Comparison of ENCODE assay signal across 11 mouse cellular contexts in the genomic region with DNA sequence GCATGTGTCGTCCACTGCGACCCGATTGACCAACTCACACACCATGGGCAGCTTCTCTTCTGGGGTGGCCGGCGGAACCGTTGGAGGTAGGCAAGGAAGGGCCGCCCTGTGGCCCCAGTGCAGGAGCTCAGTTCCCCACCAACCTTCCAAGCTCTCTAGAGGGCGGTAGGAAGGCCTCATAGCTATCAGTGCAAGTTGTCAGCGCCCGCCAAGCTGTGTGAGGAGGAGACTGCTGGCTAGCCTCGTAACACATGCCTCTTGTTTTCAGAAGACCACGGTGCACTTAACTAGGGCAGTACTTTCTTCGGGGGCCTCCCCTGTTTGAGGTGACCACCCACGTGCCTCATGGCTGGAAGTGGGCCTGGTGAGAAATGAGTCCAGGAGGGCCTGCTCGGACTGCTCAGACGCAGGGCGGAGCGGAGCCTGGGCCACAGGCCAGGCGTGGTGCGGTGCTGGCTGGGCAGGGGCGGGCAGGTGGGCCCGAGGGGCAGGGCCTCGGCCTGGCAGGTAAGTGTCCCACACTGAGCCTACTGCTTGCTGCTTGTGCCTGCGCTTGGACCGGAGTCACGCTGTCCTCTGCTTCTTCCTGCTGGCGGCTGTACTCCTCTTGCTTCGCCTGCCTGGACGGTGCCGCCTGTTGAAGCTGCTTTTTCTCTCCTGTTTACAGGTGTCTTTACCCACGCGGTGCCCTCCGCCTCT. TPM values are rescaled to one million over a fixed set of nuclear protein-coding genes. Genes with fewer than 3 reads are reported as not detected.
A peak's percentile ranks its signal among the peaks of the same experiment; 100 is the strongest.
DNase-seq lines count a peak whose midpoint lies in the region; ATAC-seq and TF ChIP-seq lines count a peak whose summit lies in the region.
"Had no signal": no experiment of that assay in that cellular context is flagged by ENCODE, and none has a peak within 500 bp of the region (broad histone marks: within the 10 kb centered on the region; RNA-seq: fewer than 3 reads in every experiment).

No protein-coding gene starts in this region.

- H3K9ac ChIP-seq in forebrain, embryonic 16.5 days (replicated peaks; ENCODE audit: low read depth, low read length): no peak overlapping the region
- H3K9ac ChIP-seq: hindbrain, embryonic 13.5 days had no signal

- WGBS in forebrain, embryonic 10.5 days: 86% methylated on average over 33 of the region's 33 CpGs
- 81% methylated on average over 31 of the region's 33 CpGs for WGBS in forebrain, embryonic 16.5 days
- WGBS in embryonic facial prominence, embryonic 10.5 days: 85% methylated on average over 33 of the region's 33 CpGs

- no peak for DNase-seq in forebrain, embryonic 10.5 days (ENCODE audit: extremely low spot score, low spot score)
- DNase-seq in layer of hippocampus, adult 2 months (ENCODE audit: low spot score in 2 of 2): no peak
- no peak for DNase-seq in layer of hippocampus, adult 9-11 months
- DNase-seq in 3134 (ENCODE audit: extremely low read depth, insufficient read length, low spot score): peak; percentile 35
- DNase-seq in embryonic facial prominence, embryonic 10.5 days (ENCODE audit: low spot score): no peak
- no peak for DNase-seq in Muller cell, postnatal 12 days (ENCODE audit: inconsistent ontology term)
- no peak for DNase-seq in kidney, postnatal 25 days
- DNase-seq: lung, postnatal 14 days had no signal

- no peaks in the 10 kb centered on the region for H3K27me3 ChIP-seq in forebrain, embryonic 10.5 days (ENCODE audit: poor library complexity, severe bottlenecking)
- H3K27me3 ChIP-seq in forebrain, embryonic 16.5 days (replicated peaks; ENCODE audit: control insufficient read depth, insufficient read depth, low read length): no peaks in the 10 kb centered on the region
- no peaks in the 10 kb centered on the region for H3K27me3 ChIP-seq in embryonic facial prominence, embryonic 10.5 days (replicated peaks; ENCODE audit: low read depth, poor library complexity, severe bottlenecking)
- H3K27me3 ChIP-seq: hindbrain, embryonic 13.5 days had no signal

- peaks cover 99% of the 10 kb centered on the region for H3K36me3 ChIP-seq in forebrain, embryonic 10.5 days (replicated peaks)
- peaks cover 46% of the 10 kb centered on the region for H3K36me3 ChIP-seq in forebrain, embryonic 16.5 days (ENCODE audit: control insufficient read depth, insufficient read depth)
- H3K36me3 ChIP-seq in embryonic facial prominence, embryonic 10.5 days (replicated peaks): peaks cover 100% of the 10 kb centered on the region

- no peaks in the 10 kb centered on the region for H3K9me3 ChIP-seq in forebrain, embryonic 10.5 days
- H3K9me3 ChIP-seq in forebrain, embryonic 16.5 days (ENCODE audit: control insufficient read depth, low read length): no peaks in the 10 kb centered on the region
- no peaks in the 10 kb centered on the region for H3K9me3 ChIP-seq in embryonic facial prominence, embryonic 10.5 days
- H3K9me3 ChIP-seq: hindbrain, embryonic 13.5 days had no signal

- H3K4me3 ChIP-seq in forebrain, embryonic 10.5 days: 0 out of 2 replicates have a peak overlapping the region, but pooled peaks have one; percentile 14
- H3K4me3 ChIP-seq in forebrain, embryonic 16.5 days (replicated peaks; ENCODE audit: low read length): no peak overlapping the region
- no peak overlapping the region for H3K4me3 ChIP-seq in layer of hippocampus, adult 2 months
- peak overlapping the region; percentile 8; the same call in 1 of the 2 replicates for H3K4me3 ChIP-seq in embryonic facial prominence, embryonic 10.5 days
- H3K4me3 ChIP-seq: hindbrain, embryonic 13.5 days had no signal

- 0 out of 2 replicates have a peak, but pooled peaks have one; percentile 4 for TF ChIP-seq CTCF in layer of hippocampus, adult 2 months (conservative IDR thresholded peaks at IDR 0.05)

- no peak for ATAC-seq in forebrain, embryonic 16.5 days

- H3K4me1 ChIP-seq in forebrain, embryonic 10.5 days: peaks cover 12% of the 10 kb centered on the region
- peaks cover 6% of the 10 kb centered on the region for H3K4me1 ChIP-seq in forebrain, embryonic 16.5 days (replicated peaks; ENCODE audit: control insufficient read depth, insufficient read depth, low read length)
- H3K4me1 ChIP-seq in embryonic facial prominence, embryonic 10.5 days: peaks cover 14% of the 10 kb centered on the region

- H3K4me2 ChIP-seq in forebrain, embryonic 16.5 days (ENCODE audit: low read length): no peak overlapping the region
- H3K4me2 ChIP-seq: hindbrain, embryonic 13.5 days had no signal

- no peak overlapping the region for H3K27ac ChIP-seq in forebrain, embryonic 10.5 days
- no peak overlapping the region for H3K27ac ChIP-seq in forebrain, embryonic 16.5 days (ENCODE audit: low read length)
- H3K27ac ChIP-seq in layer of hippocampus, adult 2 months: peak overlapping the region; percentile 88
- no peak overlapping the region for H3K27ac ChIP-seq in embryonic facial prominence, embryonic 10.5 days (replicated peaks)
- H3K27ac ChIP-seq: hindbrain, embryonic 13.5 days had no signal

RNA-seq across cellular contexts. Expression of a gene that starts 6.4 kb away (rescaled TPM):
- polyA plus RNA-seq in forebrain, embryonic 10.5 days (2016; fragmentation: Nextera tagmentation; extraction: Ambion mirVana): 110 and 118 TPM in 2 replicates
- 62.6 and 65.1 TPM in 2 replicates for polyA plus RNA-seq in forebrain, embryonic 16.5 days (2015; fragmentation: Nextera tagmentation; extraction: Ambion mirVana)
- total RNA-seq in layer of hippocampus, adult 2 months (2021): 10 to 100 TPM; 51.7 to 55.1 TPM
- polyA plus RNA-seq in embryonic facial prominence, embryonic 10.5 days (2016; fragmentation: Nextera tagmentation; extraction: Ambion mirVana): 114 and 127 TPM in 2 replicates

RNA-seq across cellular contexts. Expression of a gene that starts 6.8 kb away (rescaled TPM):
- 196 and 197 TPM in 2 replicates for polyA plus RNA-seq in forebrain, embryonic 10.5 days (2016; fragmentation: Nextera tagmentation; extraction: Ambion mirVana)
- 129 and 143 TPM in 2 replicates for polyA plus RNA-seq in forebrain, embryonic 16.5 days (2015; fragmentation: Nextera tagmentation; extraction: Ambion mirVana)
- 10 to 100 TPM; 68.4 to 76.3 TPM for total RNA-seq in layer of hippocampus, adult 2 months (2021)
- polyA plus RNA-seq in embryonic facial prominence, embryonic 10.5 days (2016; fragmentation: Nextera tagmentation; extraction: Ambion mirVana): 181 and 184 TPM in 2 replicates

RNA-seq across cellular contexts. Expression of a gene that starts 13.4 kb away (rescaled TPM):
- 0.09 TPM in 2 replicates for polyA plus RNA-seq in forebrain, embryonic 10.5 days (2016; fragmentation: Nextera tagmentation; extraction: Ambion mirVana)
- 0.15 TPM in 1 of 2 replicates, not detected in the other for polyA plus RNA-seq in forebrain, embryonic 16.5 days (2015; fragmentation: Nextera tagmentation; extraction: Ambion mirVana)
- 1 to 10 TPM; 2.7 to 5.3 TPM for total RNA-seq in layer of hippocampus, adult 2 months (2021)
- 0.11 and 0.17 TPM in 2 replicates for polyA plus RNA-seq in embryonic facial prominence, embryonic 10.5 days (2016; fragmentation: Nextera tagmentation; extraction: Ambion mirVana)
- polyA plus RNA-seq: CD4-positive, CD25-positive, alpha-beta regulatory T cell, adult 4 months had no signal

RNA-seq across cellular contexts. Expression of a gene that starts 21.7 kb away (rescaled TPM):
- 0.40 and 0.65 TPM in 2 replicates for polyA plus RNA-seq in forebrain, embryonic 10.5 days (2016; fragmentation: Nextera tagmentation; extraction: Ambion mirVana)
- not detected in 2 replicates for polyA plus RNA-seq in forebrain, embryonic 16.5 days (2015; fragmentation: Nextera tagmentation; extraction: Ambion mirVana)
- 1 to 10 TPM; 1.9 to 2.5 TPM for total RNA-seq in layer of hippocampus, adult 2 months (2021)
- polyA plus RNA-seq in embryonic facial prominence, embryonic 10.5 days (2016; fragmentation: Nextera tagmentation; extraction: Ambion mirVana): 0.26 and 0.52 TPM in 2 replicates
- polyA plus RNA-seq: CD4-positive, CD25-positive, alpha-beta regulatory T cell, adult 4 months had no signal

RNA-seq across cellular contexts. Expression of a gene that starts 34.8 kb away (rescaled TPM):
- polyA plus RNA-seq in forebrain, embryonic 10.5 days (2016; fragmentation: Nextera tagmentation; extraction: Ambion mirVana): 2,273 and 2,281 TPM in 2 replicates
- polyA plus RNA-seq in forebrain, embryonic 16.5 days (2015; fragmentation: Nextera tagmentation; extraction: Ambion mirVana): 1,342 and 1,351 TPM in 2 replicates
- total RNA-seq in layer of hippocampus, adult 2 months (2021): 100 to 1,000 TPM; 478 to 493 TPM
- polyA plus RNA-seq in embryonic facial prominence, embryonic 10.5 days (2016; fragmentation: Nextera tagmentation; extraction: Ambion mirVana): 2,205 and 2,316 TPM in 2 replicates

Comparison
In these comparisons a context has a peak if more than half of its experiments do, and no peak if none do; other contexts are left out.
1. H3K4me3 ChIP-seq: peak in forebrain, embryonic 10.5 days (single experiment) and embryonic facial prominence, embryonic 10.5 days (single experiment); none in forebrain, embryonic 16.5 days (single experiment) and layer of hippocampus, adult 2 months (single experiment).